31 mouse cellular contexts compared by ENCODE assay signal in genomic region chr19:41301856-41302255, GRCm38 (mm10). TPM values are rescaled to one million over a fixed set of nuclear protein-coding genes. Genes with fewer than 3 reads are reported as not detected.
A peak's percentile ranks its signal among the peaks of the same experiment; 100 is the strongest.
DNase-seq lines count a peak whose midpoint lies in the region; ATAC-seq lines count a peak whose summit lies in the region.
"Had no signal": no experiment of that assay in that cellular context is flagged by ENCODE, and none has a peak within 500 bp of the region (broad histone marks: within the 10 kb centered on the region; RNA-seq: fewer than 3 reads in every experiment).

No protein-coding gene starts in this region.

- H3K4me3 ChIP-seq in limb, embryonic 10.5 days = no peak overlapping the region
- H3K4me3 ChIP-seq in hindbrain, embryonic 12.5 days = no peak overlapping the region
- H3K4me3 ChIP-seq: heart, embryonic 13.5 days; intestine, embryonic 15.5 days; kidney, embryonic 15.5 days; left cerebral cortex, adult 2 months; liver, embryonic 12.5 days; midbrain, embryonic 13.5 days; neural tube, embryonic 12.5 days; stomach, embryonic 15.5 days had no signal

- no peak overlapping the region for H3K27ac ChIP-seq in limb, embryonic 10.5 days
- H3K27ac ChIP-seq in hindbrain, embryonic 12.5 days = no peak overlapping the region
- H3K27ac ChIP-seq: heart, embryonic 13.5 days; hindbrain, embryonic 14.5 days; intestine, embryonic 15.5 days; kidney, embryonic 15.5 days; left cerebral cortex, adult 2 months; liver, embryonic 12.5 days; midbrain, embryonic 13.5 days; neural tube, embryonic 12.5 days; stomach, embryonic 15.5 days had no signal

- H3K4me1 ChIP-seq in limb, embryonic 10.5 days = peaks cover 48% of the 10 kb centered on the region
- peaks cover 2% of the 10 kb centered on the region; the same call in 1 of the 2 replicates for H3K4me1 ChIP-seq in hindbrain, embryonic 12.5 days
- H3K4me1 ChIP-seq: intestine, embryonic 15.5 days; liver, embryonic 12.5 days; midbrain, embryonic 13.5 days; stomach, embryonic 15.5 days had no signal

- peaks cover 95% of the 10 kb centered on the region for H3K27me3 ChIP-seq in limb, embryonic 10.5 days (ENCODE audit: low read depth, poor library complexity, severe bottlenecking)
- H3K27me3 ChIP-seq in hindbrain, embryonic 12.5 days = no peaks in the 10 kb centered on the region
- H3K27me3 ChIP-seq: CH12.LX; heart, embryonic 13.5 days; intestine, embryonic 15.5 days; midbrain, embryonic 13.5 days; neural tube, embryonic 12.5 days; stomach, embryonic 15.5 days had no signal

- WGBS in limb, embryonic 10.5 days = 24% methylated on average over 6 of the region's 6 CpGs
- 53% methylated on average over 6 of the region's 6 CpGs for WGBS in hindbrain, embryonic 12.5 days

- H3K9ac ChIP-seq in hindbrain, embryonic 12.5 days = no peak overlapping the region
- H3K9ac ChIP-seq: forebrain, postnatal 0 days; heart, embryonic 13.5 days; hindbrain, embryonic 14.5 days; intestine, embryonic 15.5 days; kidney, embryonic 15.5 days; liver, embryonic 12.5 days; midbrain, embryonic 13.5 days; neural tube, embryonic 12.5 days; stomach, embryonic 15.5 days had no signal

- no peak overlapping the region for H3K4me2 ChIP-seq in hindbrain, embryonic 12.5 days (replicated peaks)
- H3K4me2 ChIP-seq: heart, embryonic 13.5 days; hindbrain, embryonic 14.5 days; intestine, embryonic 15.5 days; kidney, embryonic 15.5 days; liver, embryonic 12.5 days; midbrain, embryonic 13.5 days; neural tube, embryonic 12.5 days; stomach, embryonic 15.5 days had no signal

- no peaks in the 10 kb centered on the region for H3K9me3 ChIP-seq in limb, embryonic 10.5 days (replicated peaks)
- no peaks in the 10 kb centered on the region for H3K9me3 ChIP-seq in hindbrain, embryonic 12.5 days (replicated peaks)
- H3K9me3 ChIP-seq: G1E; heart, embryonic 13.5 days; intestine, embryonic 15.5 days; kidney, embryonic 15.5 days; liver, embryonic 12.5 days; midbrain, embryonic 13.5 days; neural tube, embryonic 12.5 days; stomach, embryonic 15.5 days had no signal

- peak; percentile 33 to 41 for DNase-seq in adrenal gland, postnatal 36 days
- DNase-seq in adrenal gland, postnatal 25 days = no peak
- peak; percentile 34 for DNase-seq in NIH3T3 (ENCODE audit: low read depth)
- DNase-seq in embryo, embryonic 11 days = peak; percentile 52
- DNase-seq in limb, embryonic 10.5 days (ENCODE audit: low spot score) = peak; percentile 83
- DNase-seq in thymus, postnatal 0 days (ENCODE audit: low spot score) = no peak
- no peak for DNase-seq in kidney, postnatal 14 days
- DNase-seq: B cell, adult 2 months; cerebellum, adult 2 months; cerebellum, postnatal 25 days; forebrain, postnatal 0 days; gastrocnemius, postnatal 25 days; heart, adult 18-20 months; left cerebral cortex, postnatal 4 days; lung, adult 2 months; lung, postnatal 14 days; right cerebral cortex, adult 18-20 months; right cerebral cortex, postnatal 4 days; thymus, postnatal 36 days had no signal

- no peak for ATAC-seq in hindbrain, embryonic 12.5 days (ENCODE audit: low FRiP score)
- ATAC-seq: forebrain, postnatal 0 days; intestine, embryonic 15.5 days; liver, embryonic 12.5 days; midbrain, embryonic 13.5 days had no signal

- no peaks in the 10 kb centered on the region for H3K36me3 ChIP-seq in limb, embryonic 10.5 days
- no peaks in the 10 kb centered on the region for H3K36me3 ChIP-seq in hindbrain, embryonic 12.5 days
- H3K36me3 ChIP-seq: G1E; heart, embryonic 13.5 days; intestine, embryonic 15.5 days; kidney, embryonic 15.5 days; liver, embryonic 12.5 days; midbrain, embryonic 13.5 days; neural tube, embryonic 12.5 days; stomach, embryonic 15.5 days had no signal

RNA-seq across cellular contexts. Expression of gene Tm9sf3, which starts 38.1 kb away (rescaled TPM):
- total RNA-seq in adrenal gland, postnatal 36 days (2021) = 100 to 1,000 TPM; 182 to 192 TPM
- 169 and 186 TPM in 2 replicates for total RNA-seq in adrenal gland, postnatal 25 days (2021)
- polyA plus RNA-seq in limb, embryonic 10.5 days (2016; fragmentation: Nextera tagmentation; extraction: Ambion mirVana) = 88.8 and 112 TPM in 2 replicates
- 118 and 131 TPM in 2 replicates for polyA plus RNA-seq in thymus, postnatal 0 days (2015; fragmentation: Nextera tagmentation; extraction: Ambion mirVana)
- polyA plus RNA-seq in hindbrain, embryonic 12.5 days (2016; fragmentation: Nextera tagmentation; extraction: Ambion mirVana) = 146 and 155 TPM in 2 replicates

Comparison
In these comparisons a context has a peak if more than half of its experiments do, and no peak if none do; other contexts are left out.
1. DNase-seq: peak in adrenal gland, postnatal 36 days (2 of 2), NIH3T3 (single experiment), embryo, embryonic 11 days (single experiment) and limb, embryonic 10.5 days (single experiment); none in adrenal gland, postnatal 25 days (single experiment), thymus, postnatal 0 days (single experiment) and kidney, postnatal 14 days (single experiment).